Mouse (Mus musculus) G1E (cell line): ENCODE results near the gene Tsfm. TPM values are rescaled to one million over a fixed set of nuclear protein-coding genes. Genes with fewer than 3 reads are reported as not detected.

Experiments used
- ATAC-seq: 2 replicates; pipeline ENCODE4 v1.8.0; 2016; ENCODE audit warnings: mild to moderate bottlenecking; ENCODE audit not compliant: insufficient number of reproducible peaks, poor library complexity, low FRiP score, severe bottlenecking; ENCODE audit errors: extremely low read depth
- DNase-seq: peaks from one replicate; pipeline ENCODE4 v3.0.0; 2012; ENCODE audit warnings: low spot score
- H3K27me3 ChIP-seq: 2 replicates; pipeline ENCODE4 v1.6.1; 2012; ENCODE audit warnings: mild to moderate bottlenecking, low read length, inconsistent platforms; ENCODE audit not compliant: insufficient read depth
- H3K36me3 ChIP-seq: replicated peaks from 2 replicates; pipeline ENCODE3; 2012; ENCODE audit warnings: mild to moderate bottlenecking, inconsistent platforms
- H3K4me1 ChIP-seq: 2 replicates; pipeline ENCODE4 v1.6.1; 2012; ENCODE audit warnings: low read depth, low read length, inconsistent platforms, mixed read lengths; ENCODE audit not compliant: insufficient read depth
- H3K4me3 ChIP-seq: 2 replicates; pipeline ENCODE4 v1.5.1; 2012; ENCODE audit warnings: low read depth, mild to moderate bottlenecking, inconsistent platforms, low read length, moderate library complexity, mixed read lengths
- H3K9me3 ChIP-seq: replicated peaks from 2 replicates; pipeline ENCODE4 v1.6.1; 2012; ENCODE audit warnings: inconsistent platforms
- CTCF ChIP-seq: IDR thresholded peaks from 2 replicates; pipeline ENCODE4 v1.5.1; 2012; ENCODE audit warnings: low read depth, low read length, inconsistent platforms, mixed read lengths
- GATA1 ChIP-seq: IDR thresholded peaks from 2 replicates; pipeline ENCODE4 v1.6.1; 2012; ENCODE audit warnings: borderline replicate concordance, low read length, inconsistent platforms, mixed read lengths
- GATA2 ChIP-seq: IDR thresholded peaks from 2 replicates; pipeline ENCODE4 v1.6.1; 2012; ENCODE audit warnings: low read depth, low read length, inconsistent platforms, borderline replicate concordance
- POLR2AphosphoS5 ChIP-seq: IDR thresholded peaks from 2 replicates; pipeline ENCODE4 v1.6.1; 2012; ENCODE audit warnings: low read depth, low read length, inconsistent platforms; ENCODE audit not compliant: insufficient replicate concordance
- TAL1 ChIP-seq: conservative IDR thresholded peaks from 2 replicates; pipeline ENCODE4 v1.6.1; 2012; ENCODE audit warnings: low read depth, low read length, inconsistent platforms, mixed read lengths
- polyA plus RNA-seq: library from polyadenylated mRNA; stranded (reverse); fragments of >175 nt; gene quantifications from 2 replicates; pipeline ENCODE4 v1.2.3, GENCODE M21; 2012
- total RNA-seq, 2 experiments: library from RNA; stranded (forward) in 1 of 2; stranded (reverse) in 1 of 2; fragments of 200-1000 nt in 1 of 2; fragments of >200 nt in 1 of 2; fragmentation: Nextera tagmentation in 1 of 2; gene quantifications; 2 replicates each; pipeline ENCODE4 v1.2.3; 2014 to 2017

Gene Tsfm
- total and polyA plus RNA-seq, 3 experiments: 44.5 to 58.9 (median 53.2) TPM

DNA sequence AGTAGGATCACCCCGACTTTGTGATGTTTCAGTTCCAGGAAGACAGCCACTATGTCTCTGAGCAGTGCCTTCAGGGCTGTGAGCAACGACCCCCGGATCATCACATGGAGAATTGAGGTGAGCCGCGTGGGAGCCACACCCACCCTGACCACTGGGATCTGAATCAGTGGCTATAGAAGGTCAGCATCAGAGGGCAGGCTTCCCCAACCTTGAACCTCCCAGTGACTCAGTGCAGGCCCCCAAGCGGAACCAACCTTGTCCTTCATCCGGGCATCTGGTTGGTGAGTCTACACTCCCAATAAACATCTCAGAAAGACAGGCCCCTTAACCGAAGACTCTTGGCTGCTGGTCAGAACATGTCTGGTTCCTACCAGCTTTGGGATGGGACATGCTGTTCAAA is 27.3 kb downstream of the Tsfm start:
- no peak for ATAC-seq
- no peak overlapping the region for H3K4me3 ChIP-seq
- peaks cover 15% of the 10 kb centered on the region for H3K36me3 ChIP-seq
- DNase-seq: no peak
- peaks cover 37% of the 10 kb centered on the region for H3K27me3 ChIP-seq
- peaks cover 12% of the 10 kb centered on the region for H3K4me1 ChIP-seq
- H3K9me3 ChIP-seq: no peaks in the 10 kb centered on the region
- TF ChIP-seq GATA2 (no peak), POLR2AphosphoS5 (no peak), CTCF (no peak), TAL1 (no peak), GATA1 (no peak)

DNA sequence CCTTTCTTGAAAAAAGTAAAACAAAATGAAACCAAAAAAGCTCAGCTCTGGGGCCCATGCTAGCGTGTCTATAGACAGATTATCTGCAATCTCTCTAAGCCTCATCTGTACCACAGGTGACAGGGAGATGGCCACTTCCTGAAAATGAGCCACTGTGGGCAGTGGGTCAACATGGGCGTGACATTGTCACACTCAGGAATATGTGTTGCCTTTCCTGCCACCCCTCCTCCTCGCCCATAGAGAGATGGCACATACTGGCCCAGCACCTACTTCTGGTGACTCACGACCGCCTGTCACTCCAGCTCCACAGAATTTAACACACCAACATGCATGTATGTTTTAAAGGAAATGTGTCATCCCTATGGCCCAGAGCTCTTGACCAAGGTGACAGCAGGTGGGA is 27.9 kb downstream of the Tsfm start:
- Histone ChIP-seq H3K27me3 (peaks cover 32% of the 10 kb centered on the region), H3K4me3 (no peak overlapping the region), H3K36me3 (peaks cover 21% of the 10 kb centered on the region), H3K4me1 (peaks cover 15% of the 10 kb centered on the region), H3K9me3 (no peaks in the 10 kb centered on the region)
- TF ChIP-seq POLR2AphosphoS5: no peak
- no peak; the same call in 1 of the 2 replicates for ATAC-seq
- no peak for DNase-seq

DNA sequence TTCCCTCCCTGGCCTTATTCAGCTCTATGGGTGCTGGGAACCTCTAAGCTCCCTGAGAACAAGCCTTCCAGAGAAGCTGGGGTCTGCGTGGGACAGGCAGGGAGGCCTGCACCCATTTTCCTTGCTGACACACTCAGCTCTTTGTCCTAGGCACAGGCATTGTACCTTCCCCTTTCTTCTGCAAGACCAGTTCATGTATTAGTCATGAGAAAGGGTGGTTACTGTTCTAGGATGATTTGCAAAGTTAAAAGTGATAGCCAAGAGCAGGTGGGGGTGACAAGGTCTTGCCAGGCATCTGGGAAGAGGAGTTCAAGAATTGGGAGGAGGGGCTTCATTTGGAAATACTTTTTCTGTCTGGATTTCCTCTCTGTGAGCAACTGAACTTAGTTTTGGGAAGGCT is 28.6 kb downstream of the Tsfm start:
- Histone ChIP-seq H3K27me3 (peaks cover 27% of the 10 kb centered on the region), H3K9me3 (no peaks in the 10 kb centered on the region), H3K4me3 (no peak overlapping the region), H3K36me3 (peaks cover 28% of the 10 kb centered on the region), H3K4me1 (peaks cover 22% of the 10 kb centered on the region)
- no peak for DNase-seq
- TF ChIP-seq GATA2: no peak
- no peak for TF ChIP-seq TAL1
- TF ChIP-seq GATA1: no peak
- TF ChIP-seq CTCF: no peak
- no peak for TF ChIP-seq POLR2AphosphoS5
- ATAC-seq: no peak

DNA sequence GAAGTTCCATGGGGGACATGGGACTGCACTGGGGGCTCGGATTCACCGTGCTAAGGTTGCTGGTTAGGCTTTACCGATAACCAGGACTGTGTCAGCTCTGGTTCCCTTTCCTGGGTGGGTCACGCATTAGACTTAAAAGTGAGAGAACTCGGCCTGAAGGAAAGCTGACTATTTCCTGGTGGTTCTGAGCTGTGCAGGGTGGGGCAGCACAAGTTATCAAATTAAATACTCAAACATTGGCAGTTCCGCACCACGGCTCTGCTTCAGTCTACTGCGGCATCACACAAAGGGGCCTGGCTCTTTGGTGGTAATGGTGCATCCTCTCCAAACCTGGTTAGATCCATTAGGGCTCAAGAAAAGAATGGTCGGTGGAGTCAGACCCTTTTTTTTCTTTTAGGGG is 29.3 kb downstream of the Tsfm start:
- Histone ChIP-seq H3K4me3 (no peak overlapping the region), H3K4me1 (peaks cover 22% of the 10 kb centered on the region), H3K36me3 (peaks cover 28% of the 10 kb centered on the region), H3K27me3 (peaks cover 21% of the 10 kb centered on the region), H3K9me3 (no peaks in the 10 kb centered on the region)
- TF ChIP-seq TAL1 (no peak), GATA2 (no peak), POLR2AphosphoS5 (no peak), GATA1 (no peak), CTCF (no peak)
- ATAC-seq (no peak), DNase-seq (no peak)

DNA sequence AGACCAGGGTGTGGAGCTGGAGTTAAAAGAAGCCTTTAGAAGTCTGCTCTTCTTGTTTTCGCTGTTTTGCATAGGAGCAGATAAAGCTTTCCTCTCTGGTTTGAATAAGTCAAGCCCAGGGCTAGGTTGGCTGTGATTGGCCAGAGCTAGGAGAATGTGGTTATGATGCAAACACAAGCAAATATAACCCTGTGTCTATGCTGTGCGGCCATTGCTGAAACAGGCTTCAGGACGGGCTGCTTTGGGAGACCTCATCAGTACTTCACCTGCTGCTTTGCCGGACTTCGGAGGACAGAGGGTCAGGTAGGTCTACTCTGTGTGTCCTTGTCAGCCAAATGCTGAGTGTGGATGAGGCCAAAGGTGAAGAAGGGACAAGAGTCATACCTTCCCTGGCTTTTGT is 30.1 kb downstream of the Tsfm start, which contains the start of gene Avil:
TSS of gene Avil (plus strand) at position 181 of the 400 bp plus-strand sequence.
- peaks cover 22% of the 10 kb centered on the region for H3K4me1 ChIP-seq
- DNase-seq: no peak

DNA sequence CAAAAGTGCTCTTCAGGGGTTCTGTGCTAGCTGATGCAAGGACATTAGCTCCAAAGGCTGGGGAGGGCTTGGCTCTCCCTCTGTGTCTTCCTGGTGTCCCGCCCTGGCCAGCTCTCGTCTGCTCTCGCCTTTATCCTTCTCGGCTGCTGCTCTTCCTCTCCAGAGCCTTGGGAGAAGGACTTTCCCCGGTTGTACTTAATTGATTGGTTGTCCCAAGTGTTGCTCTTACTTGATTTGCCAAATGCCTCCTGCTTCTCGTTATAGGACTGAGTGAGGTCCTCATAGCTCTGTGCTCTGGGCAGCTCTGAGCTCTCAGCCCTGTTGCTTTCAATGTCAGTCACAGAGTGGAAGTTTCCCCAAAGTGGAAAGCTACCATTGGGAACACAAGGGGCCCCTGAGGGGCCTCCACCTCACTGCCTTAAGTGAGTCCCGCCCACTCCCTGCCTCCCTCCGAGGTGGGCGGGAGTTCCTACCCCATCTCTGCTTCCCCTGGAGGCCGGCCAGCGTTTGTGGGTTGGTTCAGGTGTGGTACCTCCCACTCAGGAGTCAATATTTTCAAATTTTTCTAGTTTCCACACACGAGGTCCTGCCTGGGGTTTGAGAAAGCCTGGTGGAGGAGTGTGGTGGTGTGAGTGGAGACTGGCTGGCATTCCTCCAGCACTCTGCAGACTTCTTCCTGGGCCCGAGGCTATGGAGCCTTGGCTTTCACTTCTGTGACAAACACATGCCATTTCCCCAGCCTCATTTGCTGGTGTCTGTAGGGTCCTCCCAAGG is 33.1 kb downstream of the Tsfm start:
- Histone ChIP-seq H3K36me3 (peaks cover 65% of the 10 kb centered on the region), H3K9me3 (no peaks in the 10 kb centered on the region), H3K4me3 (no peak overlapping the region), H3K27me3 (no peaks in the 10 kb centered on the region), H3K4me1 (peaks cover 16% of the 10 kb centered on the region)
- ATAC-seq (no peak), DNase-seq (no peak)
- TF ChIP-seq CTCF (no peak), POLR2AphosphoS5 (no peak), GATA1 (no peak), TAL1 (no peak), GATA2 (no peak)

More for the DNA sequence above, 30.1 kb downstream of the Tsfm start, which contains the start of gene Avil:
- Histone ChIP-seq H3K9me3 (no peaks in the 10 kb centered on the region), H3K27me3 (peaks cover 19% of the 10 kb centered on the region), H3K36me3 (peaks cover 36% of the 10 kb centered on the region), H3K4me3 (no peak within 1 kb of the TSS)
- no peak for TF ChIP-seq CTCF
- ATAC-seq: no peak

DNA sequence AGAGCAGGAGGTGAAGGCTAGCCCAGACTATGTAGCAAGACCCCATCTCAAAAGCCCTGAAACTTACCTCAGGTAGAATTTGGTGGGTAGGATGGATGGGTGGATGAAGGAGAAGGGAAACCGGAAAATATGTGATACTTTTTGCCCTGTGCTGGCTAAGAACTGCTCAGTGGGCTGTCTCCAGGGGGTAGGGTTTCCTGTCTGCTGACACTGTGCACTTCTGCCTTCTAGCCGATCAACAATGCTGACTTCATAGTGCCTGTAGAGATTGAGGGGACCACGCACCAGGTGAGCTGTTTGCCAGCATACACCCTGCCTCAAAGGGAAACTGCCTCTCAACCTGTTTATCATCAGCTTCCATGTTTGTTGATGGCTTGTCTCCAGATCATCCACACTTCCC is 37.0 kb downstream of the Tsfm start:
- Histone ChIP-seq H3K9me3 (no peaks in the 10 kb centered on the region), H3K36me3 (peaks cover 82% of the 10 kb centered on the region), H3K4me3 (no peak overlapping the region), H3K4me1 (peaks cover 21% of the 10 kb centered on the region), H3K27me3 (no peaks in the 10 kb centered on the region)
- ATAC-seq (no peak), DNase-seq (no peak)
- TF ChIP-seq GATA1: no peak
